Mouse (Mus musculus) embryonic fibroblast, embryonic 13.5 days (primary cell): ENCODE results near the gene Adsl. TPM values are rescaled to one million over a fixed set of nuclear protein-coding genes. Genes with fewer than 3 reads are reported as not detected.
A peak's percentile ranks its signal among the peaks of the same experiment; 100 is the strongest.
"Not testable (repeated sequence)": the region's sequence is repeated elsewhere in the genome, so short reads cannot be mapped to it uniquely, and the experiment has no call there.

Experiments used
- H3K27ac ChIP-seq: 2 replicates; pipeline ENCODE4 v1.5.1; 2012; ENCODE audit warnings: low read length, control low read depth, inconsistent platforms; ENCODE audit not compliant: insufficient read depth
- H3K4me1 ChIP-seq: 2 replicates; pipeline ENCODE4 v1.6.1; 2011; ENCODE audit warnings: low read length; ENCODE audit not compliant: control insufficient read depth, insufficient read depth
- H3K4me3 ChIP-seq: 2 replicates; pipeline ENCODE4 v1.5.1; 2011; ENCODE audit warnings: mild to moderate bottlenecking, control low read depth, low read length; ENCODE audit not compliant: insufficient read depth
- CTCF ChIP-seq: IDR thresholded peaks from 2 replicates; pipeline ENCODE4 v1.5.1; 2011; ENCODE audit warnings: mild to moderate bottlenecking, control low read depth, low read length, moderate library complexity, borderline replicate concordance; ENCODE audit not compliant: insufficient read depth
- POLR2A ChIP-seq: IDR thresholded peaks from 2 replicates; pipeline ENCODE4 v1.6.1; 2011; ENCODE audit warnings: low read depth, mild to moderate bottlenecking, control low read depth, low read length, moderate library complexity
- polyA plus RNA-seq: library from polyadenylated mRNA; stranded (reverse); fragments of >200 nt; gene quantifications from 2 replicates; pipeline ENCODE4 v1.2.4, GENCODE M21; 2011; ENCODE audit warnings: low read depth; ENCODE audit not compliant: missing spikeins, insufficient read length

The Adsl gene
- polyA plus RNA-seq, 1 experiment: 51.6 TPM

- no peak overlapping the region for H3K4me3 ChIP-seq
Measured at GRCm38 (mm10) chr15:80916621-80917020, 31.7 kb upstream of the Adsl start.

DNA sequence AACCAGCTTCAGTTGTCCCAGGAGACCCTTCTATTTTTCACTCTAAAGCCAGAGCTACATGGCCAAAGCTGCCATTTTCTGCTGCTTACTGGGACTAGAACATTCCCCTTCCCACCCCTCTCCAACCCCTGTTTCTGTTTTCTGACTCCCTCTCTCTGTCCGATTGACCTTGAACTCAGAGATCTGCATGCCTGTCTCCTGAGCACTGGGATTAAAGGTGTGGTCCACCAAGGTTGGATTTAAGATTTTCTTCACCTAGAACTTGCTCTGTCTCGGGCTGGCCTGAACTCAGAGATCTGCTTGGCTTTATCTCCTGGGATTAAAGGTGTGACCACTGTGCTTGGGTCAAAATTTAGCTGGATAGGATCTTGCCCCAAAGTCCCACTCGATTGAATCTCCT is 27.9 kb upstream of the Adsl start:
- TF ChIP-seq POLR2A (no peak), CTCF (no peak)
- H3K27ac ChIP-seq: no peak overlapping the region
- H3K4me1 ChIP-seq: no peaks in the 10 kb centered on the region; the same call in 1 of the 2 replicates
- H3K4me3 ChIP-seq: no peak overlapping the region

More at GRCm38 (mm10) chr15:80916621-80917020, 31.7 kb upstream of the Adsl start:
- no peaks in the 10 kb centered on the region; the same call in 1 of the 2 replicates for H3K4me1 ChIP-seq
- peak overlapping the region; percentile 88 for H3K27ac ChIP-seq
- TF ChIP-seq CTCF: no peak
- TF ChIP-seq POLR2A: no peak

GRCm38 (mm10) chr15:80921781-80922180 is 26.5 kb upstream of the Adsl start:
- H3K27ac ChIP-seq: no peak overlapping the region
- H3K4me1 ChIP-seq: no peaks in the 10 kb centered on the region
- H3K4me3 ChIP-seq: no peak overlapping the region
- TF ChIP-seq CTCF (no peak), POLR2A (no peak)

DNA sequence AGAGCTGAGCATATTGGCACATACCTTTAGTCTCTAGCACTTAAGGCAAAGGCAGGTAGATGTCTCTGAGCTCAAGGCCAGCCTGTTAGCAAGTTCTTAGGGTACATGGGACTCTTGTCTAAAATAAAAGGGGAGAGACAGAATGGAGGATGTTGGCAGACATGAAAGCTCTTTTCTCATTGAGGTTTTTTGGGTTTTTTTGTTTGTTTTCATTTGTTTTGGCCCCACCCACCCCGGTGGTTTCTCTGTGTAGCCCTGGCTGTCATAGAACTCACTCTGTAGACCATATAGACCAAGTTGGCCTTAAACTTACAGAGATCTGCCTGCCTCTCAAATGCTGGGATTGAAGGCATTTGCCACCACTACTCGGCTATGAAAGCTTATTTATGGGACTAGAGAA is 24.1 kb upstream of the Adsl start:
- H3K4me3 ChIP-seq: no peak overlapping the region
- H3K4me1 ChIP-seq: no peaks in the 10 kb centered on the region
- TF ChIP-seq CTCF: no peak
- TF ChIP-seq POLR2A: no peak
- no peak overlapping the region for H3K27ac ChIP-seq

GRCm38 (mm10) chr15:80928811-80929355 is 19.4 kb upstream of the Adsl start:
- no peak overlapping the region for H3K4me3 ChIP-seq
- TF ChIP-seq CTCF (no peak), POLR2A (no peak)
- no peaks in the 10 kb centered on the region; the same call in 1 of the 2 replicates for H3K4me1 ChIP-seq
- no peak overlapping the region for H3K27ac ChIP-seq

- Histone ChIP-seq H3K27ac (0 out of 2 replicates have a peak overlapping the region, but pooled peaks have one; percentile 13), H3K4me3 (no peak overlapping the region), H3K4me1 (no peaks in the 10 kb centered on the region; the same call in 1 of the 2 replicates)
- TF ChIP-seq CTCF (no peak), POLR2A (no peak; the same call in 1 of the 2 replicates)
Measured at GRCm38 (mm10) chr15:80930048-80930571, 18.2 kb upstream of the Adsl start.

- 0 out of 2 replicates have a peak overlapping the region, but pooled peaks have one; percentile 13 for H3K27ac ChIP-seq
- not testable (repeated sequence) for H3K4me3 ChIP-seq, H3K4me1 ChIP-seq
Measured at GRCm38 (mm10) chr15:80930676-80931320, 17.5 kb upstream of the Adsl start.

GRCm38 (mm10) chr15:80931345-80931960 is 16.8 kb upstream of the Adsl start:
- no peak overlapping the region for H3K4me3 ChIP-seq
- no peak overlapping the region for H3K27ac ChIP-seq

DNA sequence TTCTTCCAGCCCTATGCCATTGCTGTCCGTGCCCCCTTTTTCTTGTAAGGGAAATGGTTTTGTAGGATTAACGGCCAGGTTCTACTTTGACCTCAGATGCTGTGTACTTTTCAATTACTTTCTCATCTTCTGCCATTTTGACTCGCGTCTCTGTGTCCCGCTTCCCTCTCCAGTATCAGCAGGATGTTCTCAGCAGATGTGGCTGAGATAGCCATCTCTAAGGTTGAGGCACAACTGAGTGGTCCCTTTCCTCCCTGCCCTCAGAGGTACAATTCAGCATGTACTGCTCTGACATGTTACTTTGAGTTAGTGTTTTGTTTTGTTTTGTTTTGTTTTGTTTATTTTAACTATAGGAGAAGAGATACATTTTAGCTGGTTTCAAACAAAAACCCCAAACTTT is 13.4 kb upstream of the Adsl start:
- H3K4me3 ChIP-seq: no peak overlapping the region
- TF ChIP-seq CTCF: no peak
- no peak for TF ChIP-seq POLR2A
- H3K27ac ChIP-seq: no peak overlapping the region
- no peaks in the 10 kb centered on the region; the same call in 1 of the 2 replicates for H3K4me1 ChIP-seq

More at GRCm38 (mm10) chr15:80931345-80931960, 16.8 kb upstream of the Adsl start:
- no peaks in the 10 kb centered on the region; the same call in 1 of the 2 replicates for H3K4me1 ChIP-seq
- TF ChIP-seq POLR2A: no peak
- TF ChIP-seq CTCF: no peak

DNA sequence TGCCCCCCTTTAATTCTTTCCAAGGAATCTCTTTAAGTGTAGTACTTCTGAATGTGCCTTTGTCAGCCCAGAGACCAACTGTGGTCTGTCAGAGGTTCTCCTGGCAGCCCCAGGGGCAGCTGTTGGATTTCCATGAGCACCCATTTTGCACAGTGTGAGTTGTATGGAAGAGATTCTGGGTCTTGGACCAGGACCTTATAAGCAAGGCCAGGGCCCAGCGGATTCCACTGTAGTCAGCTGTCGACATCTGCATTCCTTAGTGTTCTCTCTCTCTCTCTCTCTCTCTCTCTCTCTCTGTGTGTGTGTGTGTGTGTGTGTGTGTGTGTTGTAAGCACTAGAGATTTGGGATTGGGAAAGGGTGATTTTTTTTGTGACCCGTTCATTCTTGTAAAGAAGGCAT is 11.6 kb upstream of the Adsl start:
- TF ChIP-seq POLR2A (no peak), CTCF (no peak)
- Histone ChIP-seq H3K4me3 (no peak overlapping the region), H3K27ac (no peak overlapping the region), H3K4me1 (no peaks in the 10 kb centered on the region)
